Mouse (Mus musculus) embryonic fibroblast, embryonic 13.5 days (primary cell): ENCODE measurements around the gene Susd1.

Source experiments
- CTCF ChIP-seq: IDR thresholded peaks from 2 replicates; pipeline ENCODE4 v1.5.1; 2011; ENCODE audit warnings: mild to moderate bottlenecking, control low read depth, low read length, moderate library complexity, borderline replicate concordance; ENCODE audit not compliant: insufficient read depth
- POLR2A ChIP-seq: IDR thresholded peaks from 2 replicates; pipeline ENCODE4 v1.6.1; 2011; ENCODE audit warnings: low read depth, mild to moderate bottlenecking, control low read depth, low read length, moderate library complexity

GRCm38 (mm10) chr4:59368118-59368517, 70.3 kb downstream of the Susd1 start:
- TF ChIP-seq CTCF (no peak), POLR2A (no peak)
